Mouse (Mus musculus) G1E (cell line): ENCODE measurements around the gene Cdk14.

Experiments
- CTCF ChIP-seq: IDR thresholded peaks from 2 replicates; pipeline ENCODE4 v1.5.1; 2012; ENCODE audit warnings: low read depth, low read length, inconsistent platforms, mixed read lengths
- GATA1 ChIP-seq: IDR thresholded peaks from 2 replicates; pipeline ENCODE4 v1.6.1; 2012; ENCODE audit warnings: borderline replicate concordance, low read length, inconsistent platforms, mixed read lengths
- GATA2 ChIP-seq: IDR thresholded peaks from 2 replicates; pipeline ENCODE4 v1.6.1; 2012; ENCODE audit warnings: low read depth, low read length, inconsistent platforms, borderline replicate concordance
- POLR2AphosphoS5 ChIP-seq: IDR thresholded peaks from 2 replicates; pipeline ENCODE4 v1.6.1; 2012; ENCODE audit warnings: low read depth, low read length, inconsistent platforms; ENCODE audit not compliant: insufficient replicate concordance
- TAL1 ChIP-seq: conservative IDR thresholded peaks from 2 replicates; pipeline ENCODE4 v1.6.1; 2012; ENCODE audit warnings: low read depth, low read length, inconsistent platforms, mixed read lengths

DNA sequence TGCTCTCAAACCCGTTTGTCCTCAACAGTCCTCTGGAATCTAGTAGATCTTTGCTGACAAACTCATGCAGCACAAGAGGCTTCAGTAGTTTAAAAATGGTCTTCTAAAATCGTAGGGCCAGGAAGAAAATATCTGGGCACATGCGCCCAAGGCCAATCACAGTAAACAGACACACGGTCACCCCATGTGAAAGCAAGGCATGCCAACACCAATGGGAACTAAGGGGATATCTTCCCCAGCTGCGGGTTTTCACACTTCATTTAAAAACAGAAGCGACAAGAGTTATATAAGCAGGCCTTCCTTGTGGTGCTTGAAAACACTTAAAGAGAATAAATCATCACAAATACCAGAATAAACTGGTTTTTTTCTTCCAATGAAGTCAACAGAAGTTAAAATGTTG is 165.7 kb downstream of the Cdk14 start:
- no peak for TF ChIP-seq GATA1
- TF ChIP-seq CTCF = no peak
- TF ChIP-seq TAL1 = no peak
- TF ChIP-seq POLR2AphosphoS5 = no peak
- no peak for TF ChIP-seq GATA2
